Mouse (Mus musculus): ENCODE measurements around the gene Sigmar1.

GRCm38 (mm10) chr4:41761680-41762079 is 5.7 kb upstream of the Sigmar1 start:
- no peak for TF ChIP-seq POLR2A (IDR thresholded peaks at IDR 0.05; ENCODE audit: extremely low read depth, insufficient read depth, low read length)
- TF ChIP-seq CTCF (IDR thresholded peaks at IDR 0.05; ENCODE audit: extremely low read depth, insufficient read depth, low read length): no peak

Data from cortical plate, adult 2 months (tissue).